Mouse (Mus musculus) left cerebral cortex, adult 9 months (tissue): ENCODE measurements at regions not wholly inside any gene's neighbourhood (a gene's known extent, or its start where the extent isn't known, plus 50 kb on each side); places are given as distances from the start of the nearest gene placed in this dataset.

Source experiments
- DNase-seq, 2 experiments: peaks; one replicate each; pipeline ENCODE4 v3.0.0; 2022; ENCODE audit warnings: low spot score in 2 of 2

DNA sequence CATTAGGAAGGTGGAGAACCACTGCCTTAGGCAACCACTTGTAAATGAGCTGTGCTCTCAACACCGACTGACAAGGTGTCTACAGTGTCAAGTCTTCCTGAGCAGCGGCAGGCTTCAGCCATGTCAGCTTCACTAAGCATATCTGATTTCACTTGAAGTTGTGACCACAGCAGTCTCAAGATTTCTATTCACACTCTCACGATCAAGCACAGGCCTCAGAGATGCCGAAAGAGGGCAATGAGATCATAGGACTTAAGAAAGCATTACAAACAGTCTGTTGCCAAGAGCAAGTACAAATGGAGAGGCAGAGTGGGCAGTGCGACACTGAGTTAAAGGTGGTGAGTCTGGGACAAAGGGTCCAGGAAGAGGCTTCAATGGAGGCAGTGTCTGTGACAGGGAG, 289.6 kb downstream of the Kcnrg start:
- DNase-seq, result no peak

GRCm38 (mm10) chr14:61898664-61899063, 291.4 kb downstream of the Kcnrg start:
- DNase-seq, result no peak

GRCm38 (mm10) chr14:61904426-61905124, 297.3 kb downstream of the Kcnrg start:
- DNase-seq, result no peak

DNA sequence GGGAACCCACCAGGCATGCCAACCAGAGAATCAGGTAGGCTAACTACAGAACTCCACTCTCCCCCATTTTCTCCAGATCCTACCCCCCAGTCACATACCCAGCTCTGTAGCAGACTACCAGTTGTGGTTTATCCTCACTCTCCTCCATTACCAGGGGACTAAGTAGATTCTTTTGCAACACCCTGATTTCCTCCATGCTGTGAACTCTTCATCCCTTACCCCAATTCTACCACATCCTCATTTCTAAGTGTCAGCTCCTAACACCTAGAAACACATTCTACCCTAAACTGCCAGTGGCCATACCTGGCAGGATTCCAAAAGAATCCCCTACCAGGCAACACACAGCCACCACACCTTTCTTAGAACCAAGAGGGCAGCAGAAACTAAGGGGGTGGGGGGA, 310.9 kb downstream of the Kcnrg start:
- no peak for DNase-seq

- no peak for DNase-seq
Measured at GRCm38 (mm10) chr14:61931811-61932210, 324.6 kb downstream of the Kcnrg start.

DNA sequence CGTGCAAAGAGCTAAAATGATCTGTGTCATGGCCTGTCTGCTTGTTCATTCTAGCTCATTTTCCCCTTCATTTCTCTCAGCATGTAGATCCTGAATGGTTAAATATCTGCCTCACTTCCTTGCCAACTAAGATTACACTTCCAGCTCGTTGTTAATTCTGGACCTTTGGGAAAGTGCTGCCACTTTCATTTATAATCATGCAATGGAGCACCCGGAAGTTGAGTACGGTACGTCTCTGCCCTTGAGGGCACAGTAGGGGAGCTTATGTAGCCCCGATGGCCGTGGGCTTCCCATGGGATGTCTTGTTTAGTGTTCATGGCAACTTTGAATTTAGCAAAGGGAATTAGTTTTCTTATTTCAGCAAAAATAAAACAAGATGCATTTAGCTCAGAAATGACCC, 334.4 kb downstream of the Kcnrg start:
- DNase-seq, result no peak

DNA sequence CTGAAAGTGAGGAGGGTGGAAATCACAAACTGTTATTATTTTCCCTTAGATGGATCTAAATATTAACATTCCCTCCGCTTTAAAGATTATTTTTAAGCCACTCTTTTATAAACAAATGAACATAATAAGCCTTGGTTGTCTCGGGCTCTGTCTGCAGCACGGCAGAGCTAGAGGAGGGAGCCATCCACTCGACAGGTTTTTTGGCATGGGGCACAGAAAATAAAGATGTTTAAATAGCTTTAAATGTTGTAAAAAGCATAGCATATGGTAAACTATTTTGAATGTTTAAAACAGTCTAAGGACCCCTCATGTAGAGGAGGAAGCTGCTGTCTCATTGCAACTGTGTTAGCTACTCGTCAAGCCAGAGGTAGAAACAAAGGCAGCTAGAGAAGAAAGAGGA, 338.4 kb downstream of the Kcnrg start:
- DNase-seq, result peak in 1 of 2 experiments; percentile 15

DNA sequence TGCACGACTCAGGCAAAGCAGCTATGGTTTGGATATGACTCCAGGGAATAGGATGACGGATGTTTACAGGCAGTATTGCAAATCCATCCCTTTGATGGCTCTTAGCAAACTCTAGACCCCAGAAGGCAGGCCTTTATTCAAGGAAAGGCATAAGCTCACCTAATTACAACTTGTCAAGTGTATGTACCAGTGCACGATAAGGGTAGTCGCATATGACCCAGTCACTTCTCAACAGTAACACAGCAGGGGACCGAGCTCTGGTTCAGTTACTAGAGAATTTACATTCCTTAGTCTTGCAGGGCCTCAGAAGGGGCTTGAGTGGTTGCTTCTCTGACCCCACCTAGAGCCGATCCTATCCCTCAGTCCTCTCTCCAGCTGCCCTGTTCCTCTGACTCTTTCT, 342.2 kb downstream of the Kcnrg start:
- DNase-seq, result no peak

GRCm38 (mm10) chr14:61950004-61950403, 342.4 kb upstream of the Rnaseh2b start:
- no peak for DNase-seq

- DNase-seq, result no peak
Measured at GRCm38 (mm10) chr14:61953029-61953428, 339.4 kb upstream of the Rnaseh2b start.

DNA sequence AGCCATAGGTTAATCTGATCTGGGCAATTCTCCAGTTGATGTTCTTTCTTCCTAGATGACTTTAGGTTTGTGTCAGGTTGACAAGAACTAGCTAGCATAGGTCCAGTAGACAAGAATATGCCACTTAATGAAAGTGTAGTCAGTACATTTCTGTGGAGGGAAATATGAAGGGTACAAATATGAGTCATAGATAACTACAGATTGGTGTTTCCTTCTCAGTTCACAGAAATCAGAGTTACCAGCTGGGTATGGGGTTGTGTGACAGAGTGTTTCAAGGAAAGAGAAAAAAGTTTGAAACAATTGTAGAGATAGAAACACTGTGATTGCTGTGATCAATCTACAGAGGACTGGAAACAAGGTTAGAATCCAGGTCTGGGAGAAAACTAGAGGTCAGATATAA, 337.0 kb upstream of the Rnaseh2b start:
- DNase-seq, result no peak

DNA sequence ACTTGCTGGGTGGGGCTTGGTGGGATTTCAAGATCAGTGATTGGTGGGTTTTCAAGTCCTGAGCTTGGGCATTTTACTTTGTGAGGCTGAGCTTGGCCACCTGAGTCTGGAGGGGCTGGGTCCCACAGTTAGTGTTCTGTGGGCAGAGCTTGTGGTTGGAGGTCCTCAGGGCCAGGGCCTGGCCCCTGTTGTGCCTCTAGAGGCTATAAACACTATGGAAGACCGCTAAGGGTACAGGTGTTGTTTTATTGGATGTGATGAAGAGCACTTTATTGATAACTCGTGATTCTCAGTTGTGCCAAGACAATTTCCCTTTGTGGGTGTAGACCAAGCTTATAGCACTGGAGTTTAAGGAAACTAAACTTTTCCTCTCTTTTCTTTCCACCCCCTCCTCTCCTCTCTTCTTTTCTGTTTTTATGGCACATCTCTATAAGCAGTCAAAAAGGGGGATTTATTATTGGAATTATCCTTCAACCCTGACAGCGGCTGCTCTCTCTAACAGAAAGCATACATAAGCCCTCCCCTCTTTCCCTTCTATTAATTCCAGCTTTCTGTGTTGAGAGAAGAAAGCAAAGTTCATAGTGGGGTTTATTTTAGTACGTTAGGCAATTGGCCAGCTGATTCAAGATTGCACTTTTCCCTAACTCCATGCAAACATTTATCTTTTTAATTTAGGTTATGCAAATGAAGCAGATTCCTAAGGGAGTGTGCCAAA, 332.0 kb upstream of the Rnaseh2b start:
- no peak for DNase-seq

- DNase-seq, result no peak
Measured at GRCm38 (mm10) chr14:61968467-61968866, 323.9 kb upstream of the Rnaseh2b start.

- no peak for DNase-seq
Measured at GRCm38 (mm10) chr14:61968957-61969535, 323.3 kb upstream of the Rnaseh2b start.

GRCm38 (mm10) chr14:61970591-61970990, 321.8 kb upstream of the Rnaseh2b start:
- no peak for DNase-seq

DNA sequence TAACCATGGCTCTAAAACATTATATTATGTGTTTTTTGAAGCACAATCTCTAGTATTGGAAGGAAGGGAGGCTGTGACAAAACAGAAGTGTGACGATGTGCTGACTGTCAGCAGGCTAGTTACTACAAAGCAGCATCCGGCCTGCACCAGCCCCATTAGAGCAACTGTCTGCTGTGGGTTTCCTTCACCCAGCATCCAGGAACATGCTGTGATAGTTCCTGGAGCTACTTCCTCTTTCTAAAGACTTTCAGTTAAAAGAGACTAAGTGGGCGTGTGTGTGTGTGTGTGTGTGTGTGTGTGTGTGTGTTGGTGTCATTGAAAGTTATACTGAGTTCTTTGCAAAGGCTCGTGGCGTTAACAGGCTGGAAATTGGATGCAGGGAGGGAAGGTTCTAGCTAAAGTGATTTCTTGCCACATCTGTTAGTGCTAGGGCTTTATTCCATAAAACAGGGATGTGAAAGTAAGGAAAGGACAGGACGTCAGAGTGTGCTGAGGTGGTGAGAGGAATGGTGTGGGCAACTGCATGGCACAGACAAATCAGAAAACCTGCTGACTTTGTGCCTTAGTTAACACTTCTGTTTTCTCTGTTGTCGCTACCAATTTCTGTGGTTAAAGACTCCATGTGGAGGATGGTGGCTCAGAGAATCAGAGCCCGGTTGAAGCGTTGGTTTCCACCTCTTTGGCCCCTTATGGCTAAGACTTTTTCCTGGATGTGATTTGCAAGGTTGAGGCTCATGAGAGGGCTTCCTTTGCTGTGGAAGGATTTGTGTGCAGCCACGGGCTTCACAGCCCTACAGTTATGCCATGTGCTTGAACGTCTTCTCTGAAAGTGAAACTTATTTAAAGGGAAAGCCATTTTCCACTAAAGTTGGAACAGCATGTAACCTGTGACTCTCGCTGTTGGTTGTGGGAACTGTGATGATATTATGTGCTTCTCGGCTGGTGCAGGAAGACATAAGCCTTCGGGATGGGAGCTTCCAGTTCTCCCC, 321.0 kb upstream of the Rnaseh2b start:
- DNase-seq, result peak; percentile 30 to 49

DNA sequence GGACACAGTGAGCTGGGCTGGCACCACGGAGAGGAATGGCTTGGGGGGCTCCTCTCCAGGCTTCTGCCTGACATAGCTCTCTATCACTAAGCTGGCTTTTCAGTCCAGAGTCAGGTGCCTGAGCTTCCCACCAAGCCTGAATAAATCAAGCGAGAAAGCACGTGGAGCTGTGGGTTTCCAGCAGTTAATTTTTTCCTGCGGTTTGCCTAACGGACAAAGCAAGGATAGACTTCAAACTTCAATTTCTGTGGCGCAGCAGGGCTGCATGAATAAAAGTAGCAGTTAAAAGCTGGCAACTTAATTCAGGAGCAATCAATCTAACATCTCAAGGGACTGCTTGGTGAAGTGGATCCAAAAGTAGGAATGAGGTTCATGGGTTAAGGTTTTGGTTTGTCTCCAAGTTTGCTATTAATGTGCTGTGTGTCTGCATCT, 317.1 kb upstream of the Rnaseh2b start:
- DNase-seq, result no peak

DNA sequence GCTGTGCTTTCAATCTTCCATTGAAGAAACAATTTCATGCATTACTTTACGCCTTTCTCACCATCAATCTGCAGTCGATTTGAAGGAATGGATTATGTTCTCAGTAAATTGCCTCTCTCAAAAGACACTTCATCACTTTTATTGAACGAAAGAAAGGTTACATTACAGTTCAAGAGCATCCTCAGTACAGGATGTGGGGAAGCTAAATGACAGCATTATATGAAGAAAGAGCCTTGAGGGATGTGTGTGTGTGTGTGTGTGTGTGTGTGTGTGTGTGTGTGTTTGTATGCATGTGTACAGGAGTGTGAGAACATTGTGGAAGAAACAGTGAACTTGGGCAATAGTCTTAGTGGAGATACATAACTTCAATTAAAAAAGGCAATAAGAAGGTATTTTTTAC, 311.8 kb upstream of the Rnaseh2b start:
- DNase-seq, result no peak

GRCm38 (mm10) chr14:61985575-61985974, 306.8 kb upstream of the Rnaseh2b start:
- no peak for DNase-seq

DNA sequence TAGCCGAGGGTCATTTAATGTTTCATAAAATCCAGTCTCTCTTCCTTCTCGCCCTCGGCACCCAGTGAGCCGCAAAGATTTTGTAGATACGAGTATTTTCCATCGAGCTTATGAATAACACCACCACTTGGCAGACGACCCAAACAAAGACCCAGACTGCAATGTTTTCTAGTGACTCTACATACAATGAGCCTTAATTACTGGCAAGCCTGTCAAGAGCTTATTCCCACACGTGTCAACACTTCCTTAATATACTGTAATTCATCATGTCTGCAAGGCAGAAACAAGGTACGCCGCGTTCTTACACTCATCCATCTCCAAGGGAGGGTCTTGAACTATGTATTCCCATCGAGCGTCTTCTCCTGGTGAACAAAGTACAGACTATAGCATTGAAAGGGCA, 306.2 kb upstream of the Rnaseh2b start:
- no peak for DNase-seq

GRCm38 (mm10) chr14:61995253-61995652, 297.1 kb upstream of the Rnaseh2b start:
- DNase-seq, result no peak

DNA sequence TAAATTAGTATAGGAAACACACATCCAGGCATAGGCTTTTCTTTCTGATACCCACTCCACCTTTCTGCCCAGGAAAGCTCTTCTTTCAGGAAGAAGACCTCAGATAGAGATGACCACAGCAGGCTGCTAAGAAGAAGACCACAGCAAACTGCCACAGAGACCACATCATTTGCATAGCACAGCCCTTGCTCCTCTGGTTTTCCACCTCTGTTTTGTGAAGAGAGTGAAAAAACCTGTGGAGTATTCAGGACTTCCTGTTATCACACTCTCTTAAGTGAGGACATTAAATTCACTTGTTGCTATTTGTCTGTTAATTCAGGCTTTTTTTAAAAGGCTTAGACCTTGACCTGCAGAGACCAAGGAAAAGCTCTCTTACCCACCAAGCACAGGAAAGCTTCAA, 294.7 kb upstream of the Rnaseh2b start:
- no peak for DNase-seq
